Mouse (Mus musculus): ENCODE measurements at regions not wholly inside any gene's neighbourhood (a gene's known extent, or its start where the extent isn't known, plus 50 kb on each side); places are given as distances from the start of the nearest gene placed in this dataset.

- H3K9ac ChIP-seq, result no peak overlapping the region
- no peaks in the 10 kb centered on the region for H3K27me3 ChIP-seq
- no peak overlapping the region for H3K27ac ChIP-seq
- no peaks in the 10 kb centered on the region for H3K9me3 ChIP-seq (replicated peaks)
- H3K4me3 ChIP-seq, result no peak overlapping the region
- no peaks in the 10 kb centered on the region for H3K4me1 ChIP-seq
- H3K4me2 ChIP-seq, result no peak overlapping the region
- no peaks in the 10 kb centered on the region for H3K36me3 ChIP-seq (ENCODE audit: poor library complexity, severe bottlenecking)
- no peak for ATAC-seq
Measured at GRCm38 (mm10) chr12:14776301-14776700, 624.4 kb upstream of the Fam84a start.

GRCm38 (mm10) chr12:14752536-14752935 is 600.7 kb upstream of the Fam84a start:
- Histone ChIP-seq H3K4me3 (no peak overlapping the region), H3K4me2 (no peak overlapping the region), H3K4me1 (no peaks in the 10 kb centered on the region), H3K27ac (no peak overlapping the region), H3K9ac (no peak overlapping the region), H3K9me3 (replicated peaks) (no peaks in the 10 kb centered on the region), H3K36me3 (ENCODE audit: poor library complexity, severe bottlenecking) (no peaks in the 10 kb centered on the region), H3K27me3 (no peaks in the 10 kb centered on the region)
- ATAC-seq, result no peak
- 66% methylated on average over 4 of the region's 4 CpGs for WGBS

- 67% methylated on average over 2 of the region's 2 CpGs for WGBS
- Histone ChIP-seq H3K9me3 (replicated peaks) (no peaks in the 10 kb centered on the region), H3K27ac (no peak overlapping the region), H3K4me3 (no peak overlapping the region), H3K9ac (no peak overlapping the region), H3K27me3 (no peaks in the 10 kb centered on the region), H3K4me1 (no peaks in the 10 kb centered on the region), H3K4me2 (no peak overlapping the region), H3K36me3 (ENCODE audit: poor library complexity, severe bottlenecking) (no peaks in the 10 kb centered on the region)
- 0 out of 2 replicates have a peak, but pooled peaks have one; percentile 43 for ATAC-seq
Measured at GRCm38 (mm10) chr12:14747381-14747780, 595.5 kb upstream of the Fam84a start.

All from forebrain, embryonic 13.5 days (tissue).